Mouse (Mus musculus): Measurements from ENCODE around the gene Tmprss6.

The Tmprss6 gene

GRCm38 (mm10) chr15:78447746-78448535 lies 20.5 kb downstream of the Tmprss6 start:
- DNase-seq (ENCODE audit: low spot score), result peak; percentile 98

GRCm38 (mm10) chr15:78447121-78447520 lies 21.3 kb downstream of the Tmprss6 start:
- DNase-seq (ENCODE audit: low spot score), result no peak

GRCm38 (mm10) chr15:78443857-78444256 lies 24.6 kb downstream of the Tmprss6 start:
- DNase-seq (ENCODE audit: low spot score), result no peak

GRCm38 (mm10) chr15:78442231-78442630 lies 26.2 kb downstream of the Tmprss6 start:
- no peak for DNase-seq (ENCODE audit: low spot score)

GRCm38 (mm10) chr15:78438973-78439372 lies 29.5 kb downstream of the Tmprss6 start:
- DNase-seq (ENCODE audit: low spot score), result no peak

- DNase-seq (ENCODE audit: low spot score), result no peak
Measured at GRCm38 (mm10) chr15:78438505-78438904, 29.9 kb downstream of the Tmprss6 start.

GRCm38 (mm10) chr15:78438018-78438394 lies 30.4 kb downstream of the Tmprss6 start:
- DNase-seq (ENCODE audit: low spot score), result no peak

- DNase-seq (ENCODE audit: low spot score), result no peak
Measured at GRCm38 (mm10) chr15:78437237-78438017, 31.0 kb downstream of the Tmprss6 start.

GRCm38 (mm10) chr15:78436380-78437192 lies 31.8 kb downstream of the Tmprss6 start:
- DNase-seq (ENCODE audit: low spot score), result peak; percentile 62

GRCm38 (mm10) chr15:78435681-78436080 lies 32.8 kb downstream of the Tmprss6 start:
- DNase-seq (ENCODE audit: low spot score), result no peak

- DNase-seq (ENCODE audit: low spot score), result peak; percentile 78
Measured at GRCm38 (mm10) chr15:78434896-78435520, 33.4 kb downstream of the Tmprss6 start.

- no peak for DNase-seq (ENCODE audit: low spot score)
Measured at GRCm38 (mm10) chr15:78431541-78432121, 36.8 kb downstream of the Tmprss6 start.

GRCm38 (mm10) chr15:78430874-78431273 lies 37.6 kb downstream of the Tmprss6 start:
- no peak for DNase-seq (ENCODE audit: low spot score)

GRCm38 (mm10) chr15:78429871-78430622 lies 38.4 kb downstream of the Tmprss6 start:
- no peak for DNase-seq (ENCODE audit: low spot score)

GRCm38 (mm10) chr15:78429139-78429459 lies 39.3 kb downstream of the Tmprss6 start:
- no peak for DNase-seq (ENCODE audit: low spot score)

GRCm38 (mm10) chr15:78428391-78429138 lies 39.9 kb downstream of the Tmprss6 start, which contains the start of gene Kctd17:
Gene Kctd17, plus strand, starts transcription at chr15:78428564.
- peak; percentile 72 for DNase-seq (ENCODE audit: low spot score)

GRCm38 (mm10) chr15:78425230-78425629 lies 43.2 kb downstream of the Tmprss6 start:
- no peak for DNase-seq (ENCODE audit: low spot score)

- DNase-seq (ENCODE audit: low spot score), result no peak
Measured at GRCm38 (mm10) chr15:78424507-78424906, 43.9 kb downstream of the Tmprss6 start.

- DNase-seq (ENCODE audit: low spot score), result peak; percentile 90
Measured at GRCm38 (mm10) chr15:78422046-78422956, 46.1 kb downstream of the Tmprss6 start.

All from retina, embryonic 14.5 days (tissue).